Mouse (Mus musculus) bone marrow, adult 2 months (tissue): Measurements from ENCODE around the gene Tcf3. TPM values are rescaled to one million over a fixed set of nuclear protein-coding genes. Genes with fewer than 3 reads are reported as not detected.
A peak's percentile ranks its signal among the peaks of the same experiment; 100 is the strongest.

Experiments
- H3K27ac ChIP-seq: fragments of 200-500 bp; 2 replicates; pipeline ENCODE4 v1.5.1; 2012; ENCODE audit warnings: low read depth, mild to moderate bottlenecking, control low read depth, inconsistent platforms, low read length; ENCODE audit not compliant: control insufficient read depth, poor library complexity, insufficient read depth
- H3K4me1 ChIP-seq: fragments of 200-500 bp; 2 replicates; pipeline ENCODE4 v1.6.1; 2011; ENCODE audit warnings: low read length; ENCODE audit not compliant: control insufficient read depth, insufficient read depth
- H3K4me3 ChIP-seq: fragments of 200-500 bp; replicated peaks from 2 replicates; pipeline ENCODE3; 2011; ENCODE audit warnings: mild to moderate bottlenecking, low read depth, low read length, control low read depth; ENCODE audit not compliant: control insufficient read depth
- CTCF ChIP-seq: fragments of 200-500 bp; IDR thresholded peaks from 2 replicates; pipeline ENCODE4 v1.5.1; 2011; ENCODE audit warnings: low read length, control low read depth; ENCODE audit not compliant: control insufficient read depth, insufficient read depth
- POLR2A ChIP-seq: fragments of 200-500 bp; IDR thresholded peaks from 2 replicates; pipeline ENCODE4 v1.6.1; 2011; ENCODE audit warnings: low read depth, mild to moderate bottlenecking, control low read depth, low read length, borderline replicate concordance; ENCODE audit not compliant: control insufficient read depth
- WGBS: fragments of 180-500 bp; shearing (Covaris S2); methylation state at CpG from one replicate; pipeline ENCODE4 v1.1.7; 2018; 5-methylcytosine and 5-hydroxymethylcytosine counted together
- polyA plus RNA-seq: library from polyadenylated mRNA; stranded (reverse); fragments of >200 nt; gene quantifications from 2 replicates; pipeline ENCODE4 v1.2.4, GENCODE M21; 2011; ENCODE audit warnings: low replicate concordance; ENCODE audit not compliant: missing spikeins, insufficient read depth, insufficient read length

Tcf3 gene
- polyA plus RNA-seq, 1 experiment, result 138 TPM

DNA sequence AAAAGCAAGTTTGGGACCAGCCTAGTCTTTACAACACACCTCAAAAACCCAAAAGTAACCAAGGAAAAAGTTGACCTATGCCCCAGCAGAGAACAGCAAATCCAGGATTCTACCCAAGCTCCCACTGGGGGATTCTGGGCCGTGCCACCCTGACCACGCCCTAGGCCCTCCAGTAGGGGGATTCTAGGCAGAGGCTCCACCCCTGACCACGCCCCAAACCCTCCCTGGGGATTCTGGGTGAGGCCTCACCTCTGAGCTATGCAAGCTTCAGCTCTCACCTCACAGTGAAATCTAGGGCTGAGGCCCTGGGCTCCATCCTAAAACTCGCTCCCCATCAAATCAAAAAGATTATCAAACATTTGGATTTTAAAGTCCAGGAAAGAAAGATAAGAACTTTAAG lies 9.9 kb downstream of the Tcf3 start:
- TF ChIP-seq CTCF, result no peak
- TF ChIP-seq POLR2A, result no peak
- peaks cover 3% of the 10 kb centered on the region; the same call in 1 of the 2 replicates for H3K4me1 ChIP-seq
- WGBS, result 41% methylated on average over 4 of the region's 4 CpGs
- no peak overlapping the region for H3K4me3 ChIP-seq
- peak overlapping the region; percentile 38 for H3K27ac ChIP-seq

DNA sequence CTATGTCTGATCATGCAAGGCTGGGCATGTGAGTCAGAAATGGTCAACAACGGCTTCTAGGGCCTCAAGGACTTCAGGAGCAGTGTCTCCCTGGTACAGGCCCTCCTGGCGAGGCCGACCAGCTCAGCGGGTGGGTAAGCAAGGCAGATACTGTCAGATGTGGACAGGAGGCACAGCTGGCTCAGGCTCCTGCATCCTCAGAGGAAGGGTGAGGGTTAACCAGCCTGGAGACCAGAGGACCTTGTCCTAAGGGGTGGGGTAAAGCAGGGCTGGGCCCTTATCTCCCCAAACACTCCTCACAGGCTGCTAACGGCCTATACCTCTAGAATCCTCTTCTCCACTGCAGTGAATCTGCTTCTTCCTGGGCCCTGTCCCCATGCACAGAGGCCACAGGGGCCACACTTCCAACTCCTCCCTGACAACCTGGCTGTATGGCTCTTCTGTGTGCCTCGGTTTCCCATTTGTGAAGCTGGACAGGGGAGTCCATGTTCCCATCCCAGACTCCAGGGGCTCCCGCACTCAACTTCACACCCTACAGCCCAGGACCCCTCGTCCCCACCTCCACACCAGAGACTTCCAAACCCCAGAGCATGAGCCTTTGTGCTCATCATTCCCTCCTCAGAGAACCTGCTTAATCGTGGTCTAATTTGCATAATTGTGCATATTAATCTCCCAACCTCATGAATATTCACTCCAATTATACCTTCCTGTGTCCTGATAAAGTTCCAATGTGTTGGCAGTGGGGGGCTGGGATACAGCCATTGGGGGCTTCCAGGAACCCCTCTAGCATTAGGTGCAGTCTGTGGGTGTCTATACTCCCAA lies 11.6 kb downstream of the Tcf3 start:
- H3K4me3 ChIP-seq, result peak overlapping the region; percentile 23
- peak overlapping the region; percentile 89 for H3K27ac ChIP-seq

DNA sequence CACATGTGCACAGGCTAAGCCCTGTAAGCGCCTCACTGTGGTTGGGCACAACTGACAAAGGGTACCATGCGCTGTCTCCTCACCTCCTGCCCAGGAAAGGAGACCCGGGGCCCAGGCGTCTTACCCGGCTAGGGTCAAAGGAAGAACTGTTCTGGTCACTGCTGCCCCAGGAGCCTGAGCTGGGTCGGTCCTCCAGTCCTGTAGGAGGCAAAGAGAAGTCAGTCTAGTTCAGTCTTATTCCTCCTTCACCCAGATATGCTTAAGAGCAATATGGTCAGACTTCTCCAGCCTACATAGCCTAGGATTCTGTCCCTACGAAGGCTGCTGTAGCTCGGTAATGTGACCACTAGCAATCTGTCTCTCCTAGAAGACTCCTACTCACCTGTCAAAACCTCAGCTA lies 12.2 kb downstream of the Tcf3 start:
- WGBS, result 87% methylated on average over 8 of the region's 8 CpGs
- Histone ChIP-seq H3K4me1 (peaks cover 3% of the 10 kb centered on the region; the same call in 1 of the 2 replicates), H3K27ac (peak overlapping the region; percentile 89), H3K4me3 (peak overlapping the region; percentile 23)
- TF ChIP-seq CTCF (no peak), POLR2A (no peak)

More for the DNA sequence above, 11.6 kb downstream of the Tcf3 start:
- peaks cover 3% of the 10 kb centered on the region; the same call in 1 of the 2 replicates for H3K4me1 ChIP-seq
- 62% methylated on average over 9 of the region's 9 CpGs for WGBS
- TF ChIP-seq CTCF, result no peak
- TF ChIP-seq POLR2A, result peak; percentile 34; the same call in 1 of the 2 replicates

DNA sequence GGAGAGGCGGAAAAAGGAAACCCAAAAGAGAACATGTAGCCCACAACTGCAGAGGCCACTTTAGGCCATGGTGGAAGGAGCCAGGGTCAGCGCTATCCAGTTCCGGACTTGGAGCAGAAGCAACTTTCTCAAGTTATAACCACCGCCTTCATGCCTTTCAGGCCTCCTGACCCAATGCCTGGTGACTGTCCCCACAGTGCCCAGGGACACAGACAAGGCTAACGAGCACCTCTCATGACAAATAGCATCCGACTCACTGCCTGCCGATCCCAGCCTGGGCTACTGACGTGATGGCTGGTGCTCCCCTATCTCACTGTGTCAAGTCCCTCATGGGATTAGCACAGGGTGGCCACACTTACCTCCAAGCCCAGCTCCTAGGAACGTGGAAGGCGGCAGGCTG lies 12.7 kb downstream of the Tcf3 start:
- TF ChIP-seq CTCF, result no peak
- Histone ChIP-seq H3K27ac (peak overlapping the region; percentile 89; the same call in 1 of the 2 replicates), H3K4me3 (peak overlapping the region; percentile 0), H3K4me1 (peaks cover 3% of the 10 kb centered on the region; the same call in 1 of the 2 replicates)
- WGBS, result 91% methylated on average over 10 of the region's 10 CpGs

DNA sequence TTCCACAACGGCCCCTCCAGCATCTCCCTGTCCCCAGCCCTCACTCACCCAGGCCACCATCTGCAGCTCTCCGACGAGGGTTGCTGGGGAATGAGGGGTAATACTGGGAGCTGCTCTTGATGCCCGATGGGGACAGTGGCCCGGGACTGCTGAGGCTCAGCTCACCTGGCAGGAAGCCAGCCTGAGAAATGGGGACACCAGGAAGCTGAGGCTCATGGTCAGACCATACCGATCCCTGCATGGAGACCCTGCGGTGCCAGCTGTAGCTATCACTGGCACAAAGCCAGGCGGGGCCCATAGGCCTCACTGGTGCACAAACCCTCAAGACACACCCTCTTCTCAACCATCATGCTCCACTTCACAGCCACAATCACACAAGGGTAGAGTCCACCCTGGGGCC lies 14.0 kb downstream of the Tcf3 start:
- no peak overlapping the region for H3K4me3 ChIP-seq
- TF ChIP-seq CTCF (no peak), POLR2A (no peak)
- 74% methylated on average over 8 of the region's 8 CpGs for whole genome bisulfite sequencing
- H3K4me1 ChIP-seq, result peaks cover 3% of the 10 kb centered on the region; the same call in 1 of the 2 replicates
- H3K27ac ChIP-seq, result no peak overlapping the region

DNA sequence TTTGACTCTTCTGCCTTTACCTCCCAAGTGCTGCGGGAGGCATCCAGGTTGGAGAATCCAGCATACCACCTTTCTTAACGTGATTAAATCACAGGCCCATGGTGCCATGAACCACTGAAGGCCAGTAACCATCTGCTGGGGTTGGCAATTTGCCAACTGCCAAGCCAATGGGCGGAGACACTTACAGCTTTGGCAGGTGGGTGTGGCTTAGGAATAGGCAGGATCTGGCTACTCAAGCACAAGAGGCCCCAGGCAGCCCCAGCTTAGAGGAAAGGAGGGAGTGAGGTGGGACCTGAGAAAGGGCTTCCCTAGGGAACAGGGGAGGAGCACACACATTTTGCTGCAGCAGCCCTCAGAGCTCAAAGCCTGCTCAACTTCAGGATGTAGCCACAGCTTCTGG lies 15.1 kb downstream of the Tcf3 start:
- H3K27ac ChIP-seq, result no peak overlapping the region
- peaks cover 2% of the 10 kb centered on the region; the same call in 1 of the 2 replicates for H3K4me1 ChIP-seq
- WGBS, result 53% methylated on average over 3 of the region's 3 CpGs
- no peak overlapping the region for H3K4me3 ChIP-seq
- TF ChIP-seq POLR2A (no peak), CTCF (no peak)

DNA sequence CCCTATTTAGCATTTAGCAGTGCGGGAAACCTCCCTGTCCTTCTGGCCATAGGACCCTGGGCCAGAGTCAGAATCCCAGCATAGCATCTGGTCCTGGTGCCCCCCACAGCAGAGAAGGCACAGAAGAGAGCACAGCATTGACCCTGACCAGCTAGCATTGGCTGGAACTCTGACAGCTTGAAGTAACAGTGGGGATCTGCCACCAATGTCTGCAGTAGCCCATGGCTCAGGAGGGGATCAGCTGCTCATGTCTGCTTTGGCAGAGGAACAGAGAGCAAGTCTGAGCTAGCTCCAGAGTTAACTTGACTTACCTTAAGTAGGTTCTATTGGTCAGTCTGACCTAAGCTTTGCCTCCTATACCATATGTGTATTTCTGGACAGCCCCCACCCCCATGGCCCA lies 15.6 kb downstream of the Tcf3 start:
- no peak overlapping the region for H3K4me3 ChIP-seq
- TF ChIP-seq POLR2A (no peak), CTCF (no peak)
- H3K4me1 ChIP-seq, result no peaks in the 10 kb centered on the region
- H3K27ac ChIP-seq, result no peak overlapping the region
- 100% methylated on average over 1 of the region's 1 CpGs for WGBS

DNA sequence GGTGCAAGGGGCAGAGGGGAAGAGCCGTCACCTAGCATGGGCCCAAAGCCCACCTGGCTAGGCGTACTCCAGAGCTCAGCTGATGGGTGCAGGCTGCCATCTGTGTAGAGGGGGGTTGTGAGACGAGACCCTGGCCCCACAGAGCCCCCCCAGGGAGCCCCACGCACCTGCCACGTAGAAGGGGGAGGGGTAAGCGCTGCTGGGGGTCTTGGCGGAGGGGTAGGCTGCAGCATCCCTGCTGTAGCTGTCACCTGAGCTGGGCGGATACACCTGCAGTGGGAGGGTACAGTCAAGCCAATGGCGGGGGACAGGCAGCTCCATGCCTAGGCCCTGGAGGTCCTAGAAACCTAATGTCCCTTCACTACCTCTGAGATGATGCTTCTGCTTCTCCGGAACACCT lies 16.1 kb downstream of the Tcf3 start:
- H3K4me1 ChIP-seq, result no peaks in the 10 kb centered on the region
- no peak overlapping the region for H3K4me3 ChIP-seq
- no peak overlapping the region for H3K27ac ChIP-seq
- no peak for TF ChIP-seq CTCF
- TF ChIP-seq POLR2A, result no peak
- WGBS, result 97% methylated on average over 10 of the region's 10 CpGs
